Mouse (Mus musculus) layer of hippocampus, adult 11-12 months (tissue): Measurements from ENCODE around the gene Ache.
A peak's percentile ranks its signal among the peaks of the same experiment; 100 is the strongest.
"Not testable (repeated sequence)": the region's sequence is repeated elsewhere in the genome, so short reads cannot be mapped to it uniquely, and the experiment has no call there.

Source experiments
- DNase-seq: peaks from one replicate; pipeline ENCODE4 v3.0.0; 2022; ENCODE audit warnings: low spot score

Gene Ache

DNA sequence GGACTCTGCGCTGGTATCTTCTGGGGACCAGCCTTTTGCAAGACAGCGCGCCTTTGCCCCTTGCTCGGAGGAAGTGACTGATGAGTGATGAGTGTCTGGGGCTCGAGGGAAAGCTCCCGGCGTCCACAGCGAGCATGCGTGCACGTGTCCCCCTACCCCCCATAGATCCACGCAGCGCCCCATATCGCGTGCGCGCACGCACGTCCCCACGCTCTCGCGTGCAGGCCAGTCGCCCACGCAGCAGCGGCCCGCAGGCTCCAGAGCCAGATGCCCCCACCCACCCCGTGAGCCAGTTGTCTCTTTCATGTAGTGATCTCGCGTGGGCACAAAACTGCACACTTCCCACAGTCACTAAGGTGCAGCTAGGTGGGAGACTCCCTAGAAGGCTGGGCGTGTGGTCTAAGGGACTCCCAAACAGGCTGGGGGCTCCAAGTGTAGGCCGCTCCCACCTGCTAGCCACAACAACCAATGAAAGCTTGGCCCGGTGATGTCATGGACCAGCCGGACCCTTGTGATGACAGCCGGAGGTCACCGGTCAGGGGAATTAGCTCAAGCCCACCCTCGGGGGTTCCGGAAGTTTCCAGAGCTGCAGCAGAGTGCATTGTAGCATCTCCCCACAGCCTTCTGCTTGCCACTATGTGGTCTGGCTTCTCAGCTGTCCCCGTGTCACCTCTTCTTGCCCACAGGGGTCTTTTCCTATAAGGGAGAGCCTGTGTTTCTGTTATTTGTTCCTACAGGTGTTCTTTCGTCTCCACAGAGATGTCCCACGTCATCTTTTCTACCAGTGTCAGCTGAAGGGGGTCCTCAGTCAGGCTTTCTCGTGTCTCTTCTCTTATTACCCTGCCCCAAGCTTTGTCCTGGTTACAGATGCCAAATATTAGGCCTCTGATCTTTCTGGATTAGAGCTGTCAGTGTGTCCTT, at the start of gene Ache:
Ache (plus strand) TSS at position 488 of the 921 bp plus-strand sequence.
- DNase-seq: peak; percentile 72

DNA sequence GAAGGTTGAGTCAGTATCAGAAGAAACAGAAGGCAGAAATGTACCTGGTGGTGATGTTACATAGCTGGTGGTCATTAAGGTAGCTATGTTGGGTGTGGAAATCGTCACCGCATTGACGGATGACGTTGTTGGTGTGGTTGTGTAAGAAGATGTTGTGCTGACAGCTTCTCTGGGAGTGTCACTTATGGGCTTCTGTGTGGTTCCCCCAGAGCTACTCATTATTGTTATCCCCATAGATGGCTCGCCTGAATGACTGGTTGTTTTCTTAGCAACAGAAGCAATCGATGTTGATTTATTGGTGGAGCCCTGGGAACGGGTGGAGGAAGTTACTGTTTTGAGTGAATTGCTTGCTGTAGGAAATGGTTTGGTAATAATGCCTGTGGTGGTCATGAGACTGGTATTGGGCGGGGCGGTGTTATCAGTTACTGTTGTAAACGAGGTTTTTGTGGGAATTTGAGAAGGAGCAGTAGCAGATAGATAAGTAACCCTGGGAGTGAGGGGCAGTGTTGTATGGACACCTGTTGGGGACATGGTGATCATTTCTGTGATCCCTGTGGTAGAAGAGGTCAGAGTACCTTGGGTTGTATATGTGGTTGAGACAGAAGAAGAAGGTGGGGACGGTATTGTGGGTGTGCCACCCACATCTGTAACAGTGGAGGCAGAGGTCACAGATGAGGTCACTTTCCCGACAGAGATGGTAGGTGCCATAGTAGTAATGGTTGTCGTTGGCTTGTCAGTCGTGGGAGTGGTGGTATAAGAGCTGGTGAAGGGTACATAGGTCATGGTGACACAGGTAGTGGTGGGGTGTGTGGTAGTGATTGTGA, 23.2 kb upstream of the Ache start:
- no peak for DNase-seq

GRCm38 (mm10) chr5:137264787-137265186, 22.5 kb upstream of the Ache start:
- DNase-seq: no peak

- DNase-seq: no peak
These were observed 19.0 kb upstream of the Ache start for GRCm38 (mm10) chr5:137268131-137268910.

- peak; percentile 35 for DNase-seq
These were observed 9.7 kb upstream of the Ache start for GRCm38 (mm10) chr5:137277360-137278342.

GRCm38 (mm10) chr5:137284411-137284810, 2.9 kb upstream of the Ache start:
- DNase-seq: not testable (repeated sequence)

DNA sequence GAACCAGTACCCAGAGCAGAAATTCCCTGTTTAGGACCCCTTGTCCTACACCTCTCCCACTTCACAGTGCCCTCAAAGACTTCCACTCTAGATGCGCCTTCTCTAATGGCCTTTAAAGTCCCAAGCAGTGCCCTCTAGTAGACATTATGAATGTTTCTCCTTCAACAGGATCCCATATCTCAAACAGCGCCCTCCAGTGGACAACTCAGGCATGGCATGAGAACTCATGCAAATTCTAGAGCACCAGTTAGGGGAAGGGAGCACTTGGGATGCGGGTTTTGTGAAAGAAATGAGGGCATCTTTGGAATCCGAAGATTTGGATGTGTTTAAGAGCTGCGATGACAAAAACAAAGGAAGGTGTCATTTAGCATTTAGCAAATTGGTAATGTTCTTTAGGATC, 2.3 kb upstream of the Ache start:
- DNase-seq: peak; percentile 62

DNA sequence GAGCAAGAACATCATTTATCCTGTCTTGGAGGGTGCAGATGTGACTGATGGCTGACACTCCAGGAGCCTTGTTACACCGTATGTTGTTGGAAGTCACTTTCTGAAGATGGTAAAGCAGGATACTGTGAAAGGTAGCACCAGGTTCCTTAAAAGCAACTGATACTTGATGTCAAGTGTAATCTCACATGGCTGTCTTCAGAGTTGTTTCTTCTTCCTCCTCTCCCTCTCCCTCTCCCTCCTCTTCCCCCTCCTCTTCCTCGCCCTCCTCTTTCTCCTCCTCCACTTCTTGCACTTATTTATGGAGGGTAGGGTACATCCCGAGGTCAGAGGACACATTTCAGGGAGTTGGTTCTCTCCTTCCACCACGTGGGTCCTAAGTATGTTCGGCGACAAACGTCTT, 1.3 kb upstream of the Ache start:
- DNase-seq: no peak

GRCm38 (mm10) chr5:137286655-137287031, 676 bp upstream of the Ache start:
- DNase-seq: peak; percentile 93

DNA sequence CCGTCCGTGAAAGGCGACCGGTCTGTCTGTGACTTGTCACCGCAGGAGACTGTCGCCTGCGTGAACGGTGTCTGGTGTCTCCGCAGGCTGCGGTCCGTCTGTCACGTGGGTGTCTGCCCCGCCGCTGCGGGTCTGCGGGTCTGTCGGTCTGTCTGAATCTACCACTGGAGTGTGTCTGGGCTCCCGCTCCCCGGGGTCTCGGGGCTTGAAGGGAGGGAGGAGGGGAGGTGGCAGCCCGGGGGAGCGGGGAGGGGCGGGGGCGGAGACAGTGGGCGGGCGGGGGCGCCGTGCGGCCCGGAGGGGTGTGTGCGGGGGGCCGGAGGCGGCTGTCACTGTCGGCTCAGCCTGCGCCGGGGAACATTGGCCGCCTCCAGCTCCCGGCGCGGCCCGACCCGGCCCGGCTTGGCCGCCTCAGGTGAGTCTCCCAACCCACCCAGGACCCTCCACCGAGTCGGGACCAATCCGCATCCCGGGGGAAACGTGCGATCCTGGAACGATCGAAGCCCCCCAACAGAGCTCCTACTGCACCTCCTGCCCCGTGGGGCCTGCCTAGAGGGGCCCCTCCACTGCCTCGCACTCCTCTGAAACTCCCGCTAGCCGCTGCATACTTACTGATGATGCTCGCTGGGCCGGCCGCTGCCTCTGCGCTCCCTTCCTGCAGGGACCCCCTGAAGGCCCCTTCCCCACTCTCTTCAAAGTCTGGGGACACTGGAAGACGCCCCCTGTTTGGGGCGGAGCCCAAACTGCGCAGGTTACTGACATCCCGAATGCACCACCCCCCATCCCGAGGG, 829 bp downstream of the Ache start:
- peak; percentile 64 for DNase-seq

- DNase-seq: peak; percentile 69
These were observed 1.7 kb downstream of the Ache start for GRCm38 (mm10) chr5:137288999-137289470.

- no peak for DNase-seq
These were observed 2.5 kb downstream of the Ache start for GRCm38 (mm10) chr5:137289591-137290365.

GRCm38 (mm10) chr5:137290677-137291076, 3.4 kb downstream of the Ache start:
- DNase-seq: peak; percentile 52

DNA sequence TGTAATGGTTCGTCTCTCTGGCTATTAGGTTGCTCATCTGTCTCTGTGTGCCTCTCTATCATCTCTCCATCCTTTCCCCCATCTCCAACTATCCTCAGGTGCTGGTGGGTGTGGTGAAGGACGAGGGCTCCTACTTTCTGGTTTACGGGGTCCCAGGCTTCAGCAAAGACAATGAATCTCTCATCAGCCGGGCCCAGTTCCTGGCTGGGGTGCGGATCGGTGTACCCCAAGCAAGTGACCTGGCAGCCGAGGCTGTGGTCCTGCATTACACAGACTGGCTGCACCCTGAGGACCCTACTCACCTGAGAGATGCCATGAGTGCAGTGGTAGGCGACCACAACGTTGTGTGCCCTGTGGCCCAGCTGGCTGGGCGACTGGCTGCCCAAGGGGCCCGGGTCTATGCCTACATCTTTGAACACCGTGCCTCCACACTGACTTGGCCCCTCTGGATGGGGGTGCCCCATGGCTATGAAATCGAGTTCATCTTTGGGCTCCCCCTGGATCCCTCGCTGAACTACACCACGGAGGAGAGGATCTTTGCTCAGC, 4.1 kb downstream of the Ache start:
- DNase-seq: no peak

DNA sequence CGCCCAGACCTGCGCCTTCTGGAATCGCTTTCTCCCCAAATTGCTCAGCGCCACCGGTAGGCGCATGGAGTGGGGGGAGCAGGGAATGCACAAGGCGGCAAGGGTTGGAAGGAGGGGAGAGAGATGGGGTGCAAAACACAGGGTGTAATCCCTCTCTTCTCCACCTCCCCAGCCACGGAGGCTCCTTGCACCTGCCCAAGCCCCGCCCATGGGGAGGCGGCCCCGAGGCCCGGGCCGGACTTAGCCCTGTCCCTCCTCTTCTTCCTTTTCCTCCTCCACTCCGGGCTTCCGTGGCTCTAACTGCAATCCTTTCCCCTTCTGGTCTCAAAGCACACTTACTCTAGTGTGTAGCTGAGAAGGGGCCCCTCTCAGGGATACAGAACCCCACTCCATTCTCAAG, 6.0 kb downstream of the Ache start:
- peak; percentile 73 for DNase-seq

- DNase-seq: peak; percentile 96
These were observed 6.8 kb downstream of the Ache start, which contains the start of gene Ufsp1 for GRCm38 (mm10) chr5:137293839-137294743. Ufsp1 (plus strand) TSS chr5:137294629.

DNA sequence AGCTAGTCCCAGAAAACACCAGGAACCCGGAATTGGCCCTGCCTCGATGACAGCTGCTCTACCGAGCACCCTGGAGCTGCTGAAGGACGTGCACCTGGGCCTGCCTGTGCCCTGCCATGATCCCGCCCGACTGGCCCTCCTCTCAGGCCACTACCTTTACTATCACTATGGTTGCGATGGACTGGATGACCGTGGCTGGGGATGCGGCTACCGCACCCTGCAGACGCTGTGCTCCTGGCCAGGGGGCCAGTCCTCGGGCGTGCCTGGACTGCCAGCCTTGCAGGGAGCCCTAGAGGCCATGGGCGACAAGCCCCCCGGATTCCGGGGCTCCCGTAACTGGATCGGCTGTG, 7.4 kb downstream of the Ache start:
- no peak for DNase-seq

- no peak for DNase-seq
These were observed 8.0 kb downstream of the Ache start for GRCm38 (mm10) chr5:137295296-137295695.
